Mouse (Mus musculus): Measurements from ENCODE around the gene Jaml. TPM values are rescaled to one million over a fixed set of nuclear protein-coding genes. Genes with fewer than 3 reads are reported as not detected.
A peak's percentile ranks its signal among the peaks of the same experiment; 100 is the strongest.
"Not testable (repeated sequence)": the region's sequence is repeated elsewhere in the genome, so short reads cannot be mapped to it uniquely, and the experiment has no call there.

Gene Jaml
- 0.19 and 0.71 TPM in 2 replicates for polyA plus RNA-seq (2015; fragmentation: Nextera tagmentation; extraction: Ambion mirVana)

DNA sequence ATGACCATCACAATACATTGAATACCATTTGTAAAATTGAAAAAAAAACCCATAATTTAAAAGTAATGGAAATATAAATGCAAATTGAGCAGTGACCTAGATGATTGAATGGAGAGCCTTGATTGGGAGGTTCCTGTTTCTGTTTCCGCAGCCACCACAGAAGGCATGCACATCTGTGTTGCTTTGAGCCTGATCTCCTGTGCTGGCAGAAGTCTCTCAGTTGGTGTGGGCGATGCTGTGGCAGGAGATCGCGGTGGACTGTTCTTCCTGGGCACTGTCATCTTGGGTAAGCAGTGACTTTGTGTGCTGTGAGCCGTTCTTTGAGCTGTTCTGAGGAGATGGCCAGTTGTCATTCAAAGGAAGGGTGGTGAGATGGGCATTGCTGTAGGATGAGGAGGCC lies at the start of gene Jaml:
Gene Jaml, plus strand, starts transcription at position 173 of the 400 bp plus-strand sequence.
- H3K4me3 ChIP-seq: no peak within 1 kb of the TSS
- ATAC-seq (replicated peaks; ENCODE audit: insufficient number of reproducible peaks, insufficient read depth, low FRiP score, low read depth): no peak
- no peaks in the 10 kb centered on the region for H3K36me3 ChIP-seq
- H3K4me1 ChIP-seq (replicated peaks): no peaks in the 10 kb centered on the region
- H3K27ac ChIP-seq: no peak within 1 kb of the TSS
- 69% methylated on average over 5 of the region's 5 CpGs for WGBS
- no peak within 1 kb of the TSS for H3K9ac ChIP-seq
- no peaks in the 10 kb centered on the region for H3K9me3 ChIP-seq (replicated peaks)
- peaks cover 12% of the 10 kb centered on the region for H3K27me3 ChIP-seq
- H3K4me2 ChIP-seq: no peak within 1 kb of the TSS

DNA sequence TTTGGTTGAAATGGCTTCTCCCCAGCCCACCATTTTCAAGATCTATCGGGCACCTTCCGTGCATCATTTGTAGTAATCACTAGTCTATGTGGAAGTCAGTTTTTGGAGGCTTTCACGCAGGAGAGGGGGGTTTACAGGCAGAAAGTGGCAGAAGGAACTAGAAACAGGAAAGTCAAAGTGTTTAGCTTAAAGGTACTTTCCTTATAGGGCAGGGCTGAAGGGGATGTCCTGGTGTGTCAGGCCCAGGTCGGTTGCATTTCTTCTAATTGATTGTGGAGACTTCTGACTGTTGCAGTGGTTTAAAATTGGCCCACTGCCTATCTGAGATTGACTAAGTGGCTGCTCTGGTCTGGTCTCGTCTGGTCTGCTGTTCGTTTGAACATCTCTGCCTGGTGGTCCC lies 48.6 kb upstream of the Jaml start:
- no peak overlapping the region for H3K4me2 ChIP-seq
- ATAC-seq (replicated peaks; ENCODE audit: insufficient number of reproducible peaks, insufficient read depth, low FRiP score, low read depth): no peak
- H3K27ac ChIP-seq: no peak overlapping the region
- H3K4me3 ChIP-seq: no peak overlapping the region
- no peaks in the 10 kb centered on the region for H3K4me1 ChIP-seq (replicated peaks)
- H3K9me3 ChIP-seq (replicated peaks): no peaks in the 10 kb centered on the region
- no peak overlapping the region for H3K9ac ChIP-seq
- H3K27me3 ChIP-seq: peaks cover 54% of the 10 kb centered on the region
- H3K36me3 ChIP-seq: no peaks in the 10 kb centered on the region
- 42% methylated on average over 6 of the region's 6 CpGs for WGBS

DNA sequence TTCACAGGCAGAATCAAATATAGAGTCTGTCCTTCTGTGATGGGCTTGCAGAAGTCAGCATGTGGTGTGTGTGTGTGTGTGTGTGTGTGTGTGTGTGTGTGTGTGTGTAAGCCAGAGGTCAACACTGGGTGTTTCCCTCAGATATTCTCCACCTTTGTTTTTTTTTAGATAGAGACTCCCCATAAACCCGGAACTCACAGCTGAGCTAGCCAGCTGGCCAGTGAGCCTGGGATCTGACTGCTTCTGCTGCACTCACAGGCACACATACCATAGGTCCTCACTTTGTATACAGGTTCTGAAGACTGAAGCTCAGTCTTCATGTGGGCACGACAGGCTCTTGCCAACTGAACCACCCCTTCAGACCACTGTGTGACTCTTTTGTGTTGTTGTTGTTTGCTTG lies 46.7 kb upstream of the Jaml start:
- H3K4me3 ChIP-seq: no peak overlapping the region
- 53% methylated on average over 2 of the region's 2 CpGs for WGBS
- no peaks in the 10 kb centered on the region for H3K9me3 ChIP-seq (replicated peaks)
- no peak overlapping the region for H3K27ac ChIP-seq
- no peaks in the 10 kb centered on the region for H3K36me3 ChIP-seq
- ATAC-seq (replicated peaks; ENCODE audit: insufficient number of reproducible peaks, insufficient read depth, low FRiP score, low read depth): no peak
- peaks cover 45% of the 10 kb centered on the region for H3K27me3 ChIP-seq
- H3K4me2 ChIP-seq: no peak overlapping the region
- H3K4me1 ChIP-seq (replicated peaks): no peaks in the 10 kb centered on the region
- no peak overlapping the region for H3K9ac ChIP-seq

DNA sequence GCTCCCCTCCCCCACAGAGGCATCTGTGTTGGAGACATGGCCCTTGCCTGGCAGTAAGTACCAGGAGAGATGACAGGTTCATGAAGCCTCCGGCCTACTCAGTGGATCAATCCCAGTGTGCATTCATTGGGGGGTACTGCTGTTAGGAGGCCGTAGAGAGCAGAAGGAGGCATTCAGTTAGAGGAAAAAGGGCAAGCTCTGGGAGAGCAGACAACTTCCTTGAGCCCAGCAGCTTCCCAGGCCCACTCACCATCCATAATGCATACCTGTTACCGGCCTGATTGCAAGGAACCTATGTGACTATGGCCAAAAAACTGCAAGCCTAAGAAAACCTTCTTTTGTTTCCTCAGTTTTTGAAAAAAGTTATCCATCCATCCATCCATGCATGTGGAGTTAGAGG lies 44.5 kb upstream of the Jaml start:
- no peaks in the 10 kb centered on the region for H3K4me1 ChIP-seq (replicated peaks)
- 65% methylated on average over 3 of the region's 3 CpGs for WGBS
- H3K4me3 ChIP-seq: no peak overlapping the region
- no peak overlapping the region for H3K9ac ChIP-seq
- ATAC-seq (replicated peaks; ENCODE audit: insufficient number of reproducible peaks, insufficient read depth, low FRiP score, low read depth): no peak
- no peaks in the 10 kb centered on the region for H3K36me3 ChIP-seq
- no peak overlapping the region for H3K4me2 ChIP-seq
- H3K27me3 ChIP-seq: peaks cover 35% of the 10 kb centered on the region
- no peaks in the 10 kb centered on the region for H3K9me3 ChIP-seq (replicated peaks)
- no peak overlapping the region for H3K27ac ChIP-seq

DNA sequence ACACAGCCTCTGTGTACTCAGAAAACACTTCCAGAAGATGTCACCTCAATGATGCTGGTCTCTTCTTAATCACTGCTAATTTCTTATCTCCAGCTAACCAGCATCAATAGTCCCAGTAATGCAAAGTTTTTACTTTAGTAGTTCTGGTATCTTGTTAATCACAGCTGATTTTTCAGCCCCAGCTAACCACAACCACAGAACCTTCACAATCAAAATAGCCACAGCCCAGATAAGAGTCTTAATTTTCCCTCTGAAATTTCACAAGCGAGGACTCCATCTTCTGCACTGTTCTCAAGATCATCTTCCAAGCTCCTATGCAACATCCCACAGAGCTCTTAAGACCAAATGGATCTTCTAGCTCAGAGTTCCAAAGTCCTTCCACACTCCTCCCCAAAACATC lies 41.2 kb upstream of the Jaml start:
- not testable (repeated sequence) for H3K4me3 ChIP-seq; H3K9me3 ChIP-seq (replicated peaks); H3K27ac ChIP-seq; ATAC-seq (replicated peaks; ENCODE audit: insufficient number of reproducible peaks, insufficient read depth, low FRiP score, low read depth); H3K36me3 ChIP-seq; H3K4me2 ChIP-seq; H3K9ac ChIP-seq
- 69% methylated on average over 1 of the region's 1 CpGs for WGBS
- peaks cover 17% of the 10 kb centered on the region for H3K4me1 ChIP-seq (replicated peaks)
- H3K27me3 ChIP-seq: peaks cover 50% of the 10 kb centered on the region

DNA sequence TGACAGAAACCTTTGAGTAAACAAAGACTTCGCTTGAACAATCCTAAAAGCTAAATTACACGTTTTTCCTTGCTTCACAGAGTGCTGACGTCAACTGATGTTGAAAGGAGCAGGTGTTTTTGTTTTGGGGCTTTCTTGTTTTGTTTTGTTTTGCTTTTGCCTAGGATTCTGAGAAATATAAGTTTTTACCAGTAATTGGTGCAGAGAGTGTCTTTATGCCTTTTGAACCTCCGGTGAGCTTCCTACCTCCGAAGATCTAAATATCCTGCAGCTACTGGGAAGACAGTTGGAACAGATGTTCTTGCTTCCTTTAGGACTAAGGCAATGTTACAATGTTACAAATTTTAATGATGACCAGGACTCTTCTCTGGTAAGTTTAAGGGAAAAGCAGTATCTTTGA lies 39.5 kb upstream of the Jaml start, which contains the start of gene Mpzl2:
Gene Mpzl2, plus strand, starts transcription at position 301 of the 400 bp plus-strand sequence.
- peaks cover 66% of the 10 kb centered on the region for H3K27me3 ChIP-seq
- H3K9ac ChIP-seq: no peak within 1 kb of the TSS
- ATAC-seq (replicated peaks; ENCODE audit: insufficient number of reproducible peaks, insufficient read depth, low FRiP score, low read depth): no peak
- no peak within 1 kb of the TSS; the same call in 1 of the 2 replicates for H3K4me3 ChIP-seq
- H3K27ac ChIP-seq: no peak within 1 kb of the TSS
- H3K4me1 ChIP-seq (replicated peaks): peaks cover 19% of the 10 kb centered on the region
- no peaks in the 10 kb centered on the region for H3K36me3 ChIP-seq
- 50% methylated on average over 5 of the region's 5 CpGs for WGBS
- no peaks in the 10 kb centered on the region for H3K9me3 ChIP-seq (replicated peaks)
- H3K4me2 ChIP-seq: peak within 1 kb of the TSS; percentile 30; the same call in 1 of the 2 replicates

DNA sequence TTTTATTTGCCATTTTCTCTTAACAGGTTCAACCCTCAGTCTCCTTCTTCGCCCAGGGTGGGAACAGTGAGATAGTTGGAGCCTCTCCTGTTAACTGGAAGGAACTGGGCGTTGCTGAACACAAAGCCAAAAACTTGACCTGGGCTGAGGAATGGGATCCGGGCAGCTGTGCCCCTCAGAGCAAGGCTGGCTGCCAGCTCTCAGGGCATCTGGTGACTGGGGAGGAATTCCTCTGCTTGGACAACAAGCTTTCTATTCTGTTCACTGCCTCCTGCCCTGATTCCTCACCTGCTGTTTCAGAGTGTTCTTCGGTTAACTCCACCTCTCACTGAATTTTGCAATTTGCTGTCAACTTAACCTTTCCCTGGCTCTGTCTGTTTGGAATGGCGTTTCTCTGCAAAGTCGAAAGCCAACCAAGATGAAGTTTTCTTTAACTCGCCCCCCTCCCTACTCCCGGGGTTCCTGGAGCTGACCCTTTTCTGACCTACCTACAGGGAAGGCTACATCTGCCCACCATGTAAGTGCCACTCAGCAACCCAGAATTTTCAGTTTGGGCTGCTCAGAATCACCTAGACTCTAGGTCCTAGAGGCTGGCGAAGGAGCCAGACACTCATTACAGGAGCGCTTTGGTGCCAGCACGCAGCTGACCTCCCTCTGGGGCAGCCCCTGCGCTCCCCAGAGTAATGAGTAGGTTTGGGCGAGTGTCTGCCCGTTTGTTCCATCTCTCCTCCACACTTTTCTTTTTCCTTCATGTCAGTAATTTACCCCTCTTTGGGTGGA lies 38.7 kb upstream of the Jaml start:
- H3K9me3 ChIP-seq (replicated peaks): no peaks in the 10 kb centered on the region
- H3K4me2 ChIP-seq: peak overlapping the region; percentile 30; the same call in 1 of the 2 replicates
- H3K9ac ChIP-seq: no peak overlapping the region
- 12% methylated on average over 14 of the region's 14 CpGs for WGBS
- no peak overlapping the region for H3K27ac ChIP-seq
- no peak for ATAC-seq (replicated peaks; ENCODE audit: insufficient number of reproducible peaks, insufficient read depth, low FRiP score, low read depth)
- no peak overlapping the region; the same call in 1 of the 2 replicates for H3K4me3 ChIP-seq
- H3K4me1 ChIP-seq (replicated peaks): peaks cover 19% of the 10 kb centered on the region
- peaks cover 68% of the 10 kb centered on the region for H3K27me3 ChIP-seq
- H3K36me3 ChIP-seq: no peaks in the 10 kb centered on the region

DNA sequence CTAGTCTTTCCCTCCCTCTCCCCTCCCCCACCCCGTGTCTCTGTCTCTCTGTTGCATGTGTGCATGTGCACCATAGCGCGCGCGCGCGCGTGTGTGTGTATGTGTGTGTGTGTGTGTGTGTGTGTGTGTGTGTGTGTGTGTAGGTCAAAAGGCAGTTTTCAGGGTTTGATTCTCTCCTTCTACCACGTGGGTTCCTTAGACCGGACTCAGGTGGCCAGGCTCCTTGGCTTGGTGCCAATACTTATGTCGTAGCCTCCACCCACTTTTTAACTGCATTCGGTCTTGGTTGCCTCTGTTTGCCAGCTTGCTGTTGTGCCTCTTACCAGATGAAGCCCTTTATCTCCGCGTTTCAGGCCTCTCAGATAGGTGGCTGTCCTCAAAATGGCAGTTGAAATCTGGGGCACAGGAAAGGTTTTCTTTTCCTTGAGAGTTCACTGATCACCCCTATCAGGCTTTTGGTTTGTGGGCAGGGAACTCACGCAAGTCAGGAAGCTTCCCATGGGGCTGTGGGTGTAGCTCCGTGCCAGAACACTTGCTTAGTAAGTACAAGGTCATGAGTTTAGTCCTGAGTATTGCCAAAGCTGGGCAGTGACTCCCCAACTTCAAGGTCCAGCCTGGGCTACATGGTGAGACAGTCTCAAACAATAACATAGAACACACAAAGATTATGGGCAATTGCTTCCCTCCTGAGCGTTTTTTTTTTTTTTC lies 37.7 kb upstream of the Jaml start:
- 22% methylated on average over 17 of the region's 17 CpGs for WGBS
- ATAC-seq (replicated peaks; ENCODE audit: insufficient number of reproducible peaks, insufficient read depth, low FRiP score, low read depth): no peak
- Histone ChIP-seq H3K4me2 (peak overlapping the region; percentile 30), H3K27me3 (peaks cover 67% of the 10 kb centered on the region), H3K4me1 (replicated peaks) (peaks cover 19% of the 10 kb centered on the region), H3K9ac (no peak overlapping the region), H3K27ac (no peak overlapping the region), H3K9me3 (replicated peaks) (no peaks in the 10 kb centered on the region), H3K36me3 (no peaks in the 10 kb centered on the region), H3K4me3 (no peak overlapping the region)

DNA sequence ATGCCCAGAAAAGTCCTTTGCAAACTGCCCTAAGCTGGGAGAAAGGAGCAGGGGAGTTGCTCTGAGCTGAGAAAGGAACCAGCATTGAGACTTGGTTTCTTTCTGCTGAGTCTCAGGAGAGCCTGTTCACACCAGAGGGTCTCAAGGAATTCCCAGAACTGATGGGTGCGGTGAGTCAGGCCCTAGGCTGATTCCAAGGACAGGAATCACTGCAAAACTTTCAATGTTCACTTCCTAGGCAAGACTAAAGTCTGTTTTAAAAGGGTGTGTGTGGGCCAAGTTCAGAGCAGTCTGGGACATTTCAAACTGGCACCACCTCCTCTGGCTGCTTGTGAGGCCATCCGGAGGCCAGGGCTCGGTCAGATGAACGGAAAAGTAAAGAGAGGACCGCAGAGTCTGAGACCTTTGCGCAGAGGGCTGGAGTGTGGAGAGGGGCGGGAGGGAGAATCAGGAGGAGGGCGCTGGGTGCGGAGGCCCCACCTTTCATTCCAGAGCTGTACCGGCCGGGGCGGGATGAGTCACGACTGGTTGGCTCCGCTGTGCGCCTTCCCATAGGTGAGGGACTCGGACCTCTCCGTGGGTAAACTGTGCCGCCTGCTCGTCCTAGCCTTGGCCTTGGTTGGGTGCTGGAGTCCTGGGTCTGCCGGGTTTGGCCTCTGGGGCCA lies 36.8 kb upstream of the Jaml start:
- peak overlapping the region; percentile 57 for H3K4me2 ChIP-seq
- H3K9me3 ChIP-seq (replicated peaks): no peaks in the 10 kb centered on the region
- H3K36me3 ChIP-seq: no peaks in the 10 kb centered on the region
- WGBS: 2% methylated on average over 20 of the region's 20 CpGs
- peaks cover 67% of the 10 kb centered on the region for H3K27me3 ChIP-seq
- H3K9ac ChIP-seq: peak overlapping the region; percentile 34; the same call in 1 of the 2 replicates
- no peak for ATAC-seq (replicated peaks; ENCODE audit: insufficient number of reproducible peaks, insufficient read depth, low FRiP score, low read depth)
- peaks cover 19% of the 10 kb centered on the region for H3K4me1 ChIP-seq (replicated peaks)
- no peak overlapping the region for H3K27ac ChIP-seq
- H3K4me3 ChIP-seq: peak overlapping the region; percentile 39

DNA sequence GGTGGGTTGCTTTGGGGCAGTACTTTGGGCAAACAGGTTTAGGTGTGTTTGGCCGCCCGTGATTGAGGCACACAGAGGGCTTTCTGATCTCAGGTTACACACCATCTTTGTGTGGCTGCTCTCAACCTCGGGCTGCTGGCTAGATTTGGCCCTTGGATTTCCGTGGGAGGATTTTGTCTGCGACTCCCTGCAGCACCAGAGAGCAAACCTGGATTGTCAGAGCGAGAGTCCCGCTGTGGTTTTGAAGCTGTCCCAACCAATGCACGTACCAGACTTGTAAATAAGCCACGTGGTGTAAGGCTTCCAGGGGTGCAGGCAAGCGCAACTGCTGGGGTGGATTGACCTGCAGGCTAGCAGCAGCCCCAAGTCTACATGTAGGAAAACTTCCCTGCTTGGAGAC lies 36.0 kb upstream of the Jaml start:
- whole genome bisulfite sequencing: 1% methylated on average over 10 of the region's 10 CpGs
- H3K4me3 ChIP-seq: peak overlapping the region; percentile 39
- H3K27me3 ChIP-seq: peaks cover 67% of the 10 kb centered on the region
- no peak for ATAC-seq (replicated peaks; ENCODE audit: insufficient number of reproducible peaks, insufficient read depth, low FRiP score, low read depth)
- peak overlapping the region; percentile 57 for H3K4me2 ChIP-seq
- no peaks in the 10 kb centered on the region for H3K9me3 ChIP-seq (replicated peaks)
- no peak overlapping the region for H3K27ac ChIP-seq
- H3K4me1 ChIP-seq (replicated peaks): peaks cover 19% of the 10 kb centered on the region
- H3K36me3 ChIP-seq: no peaks in the 10 kb centered on the region
- no peak overlapping the region for H3K9ac ChIP-seq

DNA sequence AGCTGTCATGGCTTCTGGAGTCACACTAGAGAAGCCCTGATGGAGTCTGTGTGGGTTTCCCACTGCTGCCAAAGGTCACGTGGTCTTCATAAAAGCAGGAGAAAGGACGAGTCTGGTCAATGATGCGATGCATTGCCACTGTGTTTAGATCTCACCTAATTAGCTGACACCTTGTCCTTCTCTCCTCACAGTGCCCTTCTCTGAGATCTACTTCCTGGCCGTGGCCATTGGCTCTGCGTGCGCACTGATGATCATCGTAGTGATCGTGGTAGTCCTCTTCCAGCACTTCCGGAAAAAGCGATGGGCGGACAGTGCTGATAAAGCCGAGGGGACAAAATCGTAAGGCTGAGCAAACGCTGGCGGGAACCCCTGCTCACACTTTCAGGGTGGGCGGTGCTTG lies 32.0 kb upstream of the Jaml start:
- Histone ChIP-seq H3K4me2 (no peak overlapping the region), H3K9me3 (replicated peaks) (no peaks in the 10 kb centered on the region), H3K27ac (no peak overlapping the region), H3K36me3 (no peaks in the 10 kb centered on the region), H3K4me3 (no peak overlapping the region), H3K4me1 (replicated peaks) (peaks cover 9% of the 10 kb centered on the region), H3K27me3 (peaks cover 45% of the 10 kb centered on the region), H3K9ac (no peak overlapping the region)
- ATAC-seq (replicated peaks; ENCODE audit: insufficient number of reproducible peaks, insufficient read depth, low FRiP score, low read depth): no peak
- 81% methylated on average over 16 of the region's 16 CpGs for WGBS
